Mouse (Mus musculus): ENCODE measurements at regions not wholly inside any gene's neighbourhood (a gene's known extent, or its start where the extent isn't known, plus 50 kb on each side); places are given as distances from the start of the nearest gene placed in this dataset.

DNA sequence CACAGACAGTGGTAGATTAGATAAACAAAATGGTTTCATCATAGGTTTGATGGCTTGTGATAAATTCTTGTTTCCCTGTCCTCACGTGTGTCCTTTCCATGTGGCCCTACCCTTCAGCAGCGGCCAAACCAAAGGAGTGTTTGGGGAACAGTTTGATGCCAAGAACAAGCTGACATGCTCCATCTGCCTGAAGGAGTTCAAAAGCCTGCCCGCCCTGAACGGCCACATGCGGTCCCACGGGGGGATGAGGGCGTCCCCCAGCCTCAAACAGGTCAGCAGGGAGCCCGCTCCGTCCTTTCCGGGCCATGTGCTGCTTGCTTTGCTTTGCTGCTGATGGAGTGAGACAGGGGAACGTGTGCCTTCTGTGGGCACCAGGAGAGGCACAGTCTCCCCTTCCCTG lies 51.0 kb upstream of the Mrps10 start:
- DNase-seq (ENCODE audit: low spot score in 2 of 2) = no peak
- intact Hi-C loops (cut with DNase I) = no loop called here

- no peak for DNase-seq (ENCODE audit: low spot score in 2 of 2)
These were observed 55.5 kb upstream of the Mrps10 start for GRCm38 (mm10) chr17:47313162-47313561.

GRCm38 (mm10) chr17:47311272-47311671 lies 57.4 kb upstream of the Mrps10 start:
- no peak for DNase-seq (ENCODE audit: low spot score in 2 of 2)
- intact Hi-C loops (cut with DNase I) = no loop called here

More at GRCm38 (mm10) chr17:47313162-47313561, 55.5 kb upstream of the Mrps10 start:
- intact Hi-C loops (cut with DNase I) = no loop called here

DNA sequence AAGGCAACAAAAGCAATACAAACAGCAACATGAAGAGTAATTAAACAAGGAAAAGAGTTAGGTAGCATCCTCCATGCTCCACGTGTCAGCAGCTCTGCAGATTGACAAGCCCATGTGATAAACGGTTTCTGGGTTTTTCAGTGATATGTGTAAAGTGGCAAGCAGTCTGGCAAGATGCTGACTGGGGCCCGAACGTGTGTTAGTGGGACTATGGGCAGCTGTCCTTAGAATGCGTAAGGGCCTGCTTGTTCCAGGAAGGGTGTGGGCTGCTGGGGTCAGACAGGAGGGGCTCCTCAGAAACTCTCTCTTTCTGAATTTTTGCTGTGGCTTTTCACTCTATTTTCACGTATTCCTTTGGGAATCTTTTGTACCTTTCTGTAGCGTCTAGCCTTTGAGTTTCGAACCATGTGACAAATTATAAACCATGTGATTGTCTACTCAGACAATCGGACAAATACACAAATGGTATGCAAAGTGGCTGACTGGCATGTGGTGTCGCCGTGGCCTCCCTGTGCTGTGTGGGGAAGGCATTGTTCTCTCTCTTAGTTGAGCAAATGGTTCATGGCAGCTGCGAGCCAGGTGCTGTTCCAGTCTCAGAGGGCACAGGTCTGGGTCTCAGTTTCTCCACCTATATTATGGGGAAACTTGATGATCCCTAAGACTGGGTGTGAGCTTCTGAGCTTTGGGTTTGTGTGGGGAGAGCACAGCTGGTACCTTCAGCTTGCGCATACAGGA lies 62.5 kb upstream of the Mrps10 start:
- intact Hi-C loops (cut with DNase I) = no loop called here
- no peak for DNase-seq (ENCODE audit: low spot score in 2 of 2)

DNA sequence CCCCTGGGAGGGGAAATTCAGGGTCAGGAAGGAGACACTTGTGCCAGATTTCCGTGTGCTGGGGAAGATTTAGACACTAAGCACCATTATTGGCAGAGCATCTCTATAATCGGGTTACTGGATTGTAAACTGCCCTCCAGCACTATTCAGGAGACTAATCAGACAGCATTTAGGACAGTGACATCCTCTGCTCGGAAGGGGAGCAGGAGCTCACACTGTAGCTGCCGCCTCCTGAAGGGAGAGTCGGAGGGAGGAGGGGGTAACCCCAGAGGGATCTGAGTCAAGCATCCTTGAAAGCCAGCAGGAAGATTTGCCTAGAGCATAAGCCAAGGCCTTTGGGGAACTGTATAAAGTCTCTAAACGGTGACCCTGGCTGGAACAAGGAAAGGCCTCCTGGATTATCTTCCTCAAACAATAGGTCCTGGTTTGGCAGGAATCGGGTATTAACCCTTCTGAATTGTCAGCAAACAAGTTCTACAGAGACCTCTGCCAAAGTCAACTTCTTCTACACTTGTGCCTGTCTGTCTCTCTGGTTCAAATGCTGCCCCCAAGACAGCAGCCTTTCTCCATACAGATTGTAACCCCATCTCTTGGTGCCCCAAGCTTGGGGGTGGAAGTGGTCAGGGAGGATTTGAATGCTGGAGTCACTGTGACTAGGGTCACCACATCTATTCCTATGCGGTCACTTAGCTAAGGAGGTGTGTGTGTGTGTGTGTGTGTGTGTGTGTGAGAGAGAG lies 64.1 kb upstream of the Mrps10 start:
- no peak for DNase-seq (ENCODE audit: low spot score in 2 of 2)
- intact Hi-C loops (cut with DNase I) = no loop called here

GRCm38 (mm10) chr17:47303600-47303999 lies 65.1 kb upstream of the Mrps10 start:
- intact Hi-C loops (cut with DNase I) = no loop called here
- DNase-seq (ENCODE audit: low spot score in 2 of 2) = no peak

DNA sequence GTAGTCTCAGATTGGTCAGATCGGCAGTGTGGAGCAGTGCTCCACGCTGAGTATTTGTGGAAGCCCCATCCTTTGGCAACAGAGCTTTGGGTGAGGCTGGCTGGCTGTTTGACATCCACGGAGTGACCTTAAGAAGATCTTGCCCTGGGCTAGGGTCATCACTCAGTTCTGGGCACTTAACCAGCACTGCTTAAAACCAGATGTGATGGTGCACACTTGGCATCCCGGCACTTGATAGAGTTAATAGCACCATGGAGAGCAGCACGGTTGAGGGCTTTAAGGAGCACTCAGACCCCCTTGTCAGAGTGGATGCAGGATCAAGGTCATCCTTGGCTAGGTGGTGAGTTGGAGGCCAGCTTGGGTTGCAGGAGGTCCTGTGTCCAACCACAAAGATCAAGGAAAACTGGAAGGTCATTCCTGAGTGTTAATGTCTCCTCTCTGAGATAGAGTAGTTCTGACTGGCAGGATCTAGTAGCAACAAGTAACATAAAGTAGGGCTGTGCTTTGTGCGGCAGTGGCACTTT lies 70.2 kb upstream of the Mrps10 start:
- intact Hi-C loops (cut with DNase I) = no loop called here

GRCm38 (mm10) chr17:47297965-47298364 lies 70.7 kb upstream of the Mrps10 start:
- intact Hi-C loops (cut with DNase I) = no loop called here
- peak; percentile 74 to 85 for DNase-seq (ENCODE audit: low spot score in 2 of 2)

More for the DNA sequence above, 70.2 kb upstream of the Mrps10 start:
- DNase-seq (ENCODE audit: low spot score in 2 of 2) = no peak

DNA sequence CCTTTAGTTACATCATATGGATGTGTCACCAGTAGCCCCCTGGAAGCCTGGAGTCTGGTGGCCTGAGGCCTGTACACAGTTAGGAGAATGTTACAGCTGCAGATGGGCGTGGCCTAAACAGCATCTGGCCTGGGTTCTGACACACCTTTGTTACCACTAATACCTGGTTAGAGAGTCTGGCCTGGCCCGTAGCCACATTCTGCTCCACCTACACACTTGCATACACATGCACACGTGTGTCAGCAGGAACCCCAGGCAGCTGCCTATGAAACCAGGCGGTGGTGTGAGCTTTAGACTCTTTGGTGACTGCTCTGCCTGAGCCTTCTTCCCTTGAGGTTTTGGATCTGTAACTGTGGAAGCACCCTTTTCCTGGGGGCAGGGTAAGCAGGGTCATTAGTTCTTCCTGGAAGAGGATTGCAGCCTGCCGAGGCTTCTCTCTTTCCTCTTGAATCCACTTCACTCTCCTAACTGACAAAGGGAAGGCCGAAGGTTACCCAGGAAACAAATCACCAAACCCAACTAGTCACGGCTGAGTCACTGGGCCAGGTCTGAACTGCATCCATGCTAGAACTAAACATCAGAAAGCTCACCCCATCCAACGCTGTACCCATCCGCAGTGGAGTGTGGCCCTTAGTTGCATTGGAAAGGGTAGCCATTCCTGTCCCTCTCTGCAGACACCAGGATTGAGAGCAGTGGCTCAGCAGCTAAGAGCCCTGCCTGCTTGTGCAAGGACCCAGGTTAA lies 71.8 kb upstream of the Mrps10 start:
- DNase-seq (ENCODE audit: low spot score in 2 of 2) = no peak
- intact Hi-C loops (cut with DNase I) = no loop called here

DNA sequence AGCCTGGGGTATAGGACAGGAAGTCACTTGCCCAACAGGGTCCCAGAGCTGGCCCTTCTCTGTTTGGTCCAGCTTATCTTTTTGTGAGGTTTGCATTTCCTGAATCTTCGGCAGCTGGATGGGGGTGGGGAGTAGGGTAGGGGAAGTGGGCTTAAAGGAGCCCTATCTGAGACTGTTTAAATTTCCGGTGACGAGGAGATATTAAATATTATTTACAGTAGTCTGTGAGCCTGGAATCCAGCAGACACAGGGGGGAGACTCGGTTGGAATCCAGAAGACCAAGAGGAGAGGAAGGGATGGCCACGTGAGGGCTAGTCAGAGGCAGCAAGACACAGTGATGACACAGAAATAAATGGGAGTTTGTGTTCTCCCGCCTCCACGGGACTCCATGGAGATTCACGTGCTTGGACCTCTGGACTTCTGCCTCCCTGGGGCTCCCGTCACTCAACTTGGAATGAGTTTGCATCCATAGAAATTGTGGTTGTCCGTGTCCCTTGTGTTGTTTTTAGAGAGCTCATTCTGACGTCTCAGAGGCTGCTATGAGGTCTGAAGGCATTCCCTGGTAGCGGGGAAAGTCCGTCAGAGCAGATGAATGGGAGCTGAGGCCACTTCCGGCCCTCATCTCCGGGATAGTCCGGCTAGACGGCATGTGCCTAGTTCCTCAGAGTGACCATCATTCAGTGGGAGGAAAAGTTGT lies 73.2 kb upstream of the Mrps10 start:
- intact Hi-C loops (cut with DNase I) = no loop called here
- DNase-seq (ENCODE audit: low spot score in 2 of 2) = no peak

GRCm38 (mm10) chr17:47294091-47294534 lies 74.6 kb upstream of the Mrps10 start:
- intact Hi-C loops (cut with DNase I) = no loop called here

DNA sequence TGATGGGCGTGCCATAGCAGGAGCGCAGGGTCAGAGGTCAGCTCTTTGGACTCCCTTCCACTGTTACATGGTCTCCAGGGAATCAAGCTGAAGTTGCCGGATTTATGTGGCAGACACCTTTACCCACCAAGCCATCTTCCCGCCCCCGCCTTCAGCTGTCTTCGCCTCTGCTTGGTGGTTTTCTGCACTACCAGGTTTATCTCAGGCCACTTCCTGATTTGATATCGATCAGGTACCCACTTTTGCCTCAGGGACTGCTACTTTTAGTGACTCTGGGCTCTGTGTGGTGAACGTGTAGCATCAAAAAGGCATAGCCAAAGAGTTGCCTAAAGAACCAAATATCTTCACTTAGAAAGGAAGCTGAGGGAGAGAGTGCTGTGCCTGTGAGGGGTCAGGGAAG lies 75.5 kb upstream of the Mrps10 start:
- no peak for DNase-seq (ENCODE audit: low spot score in 2 of 2)
- intact Hi-C loops (cut with DNase I) = no loop called here

More at GRCm38 (mm10) chr17:47294091-47294534, 74.6 kb upstream of the Mrps10 start:
- no peak for DNase-seq (ENCODE audit: low spot score in 2 of 2)

DNA sequence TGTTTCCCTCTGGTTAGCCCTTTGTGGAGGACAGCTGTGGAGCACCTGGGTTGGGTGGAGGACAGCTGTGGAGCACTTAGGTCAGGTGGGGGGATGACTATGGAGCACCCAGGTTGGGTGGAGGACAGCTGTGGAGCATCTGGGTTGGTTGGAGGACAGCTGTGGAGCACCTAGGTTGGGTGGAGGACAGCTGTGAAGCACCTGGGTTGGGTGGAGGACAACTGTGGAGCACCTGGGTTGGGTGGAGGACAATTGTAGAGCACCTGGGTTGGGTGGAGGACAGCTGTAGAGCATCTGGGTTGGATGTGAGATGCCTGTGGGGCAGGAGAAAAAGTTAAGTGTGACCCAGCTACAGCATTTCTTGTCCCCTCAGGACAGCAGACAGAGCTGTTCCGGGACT lies 77.1 kb upstream of the Mrps10 start:
- intact Hi-C loops (cut with DNase I) = no loop called here
- no peak for DNase-seq (ENCODE audit: low spot score in 2 of 2)

GRCm38 (mm10) chr17:47285616-47286015 lies 83.1 kb upstream of the Mrps10 start:
- no peak for DNase-seq (ENCODE audit: low spot score in 2 of 2)
- intact Hi-C loops (cut with DNase I) = no loop called here

DNA sequence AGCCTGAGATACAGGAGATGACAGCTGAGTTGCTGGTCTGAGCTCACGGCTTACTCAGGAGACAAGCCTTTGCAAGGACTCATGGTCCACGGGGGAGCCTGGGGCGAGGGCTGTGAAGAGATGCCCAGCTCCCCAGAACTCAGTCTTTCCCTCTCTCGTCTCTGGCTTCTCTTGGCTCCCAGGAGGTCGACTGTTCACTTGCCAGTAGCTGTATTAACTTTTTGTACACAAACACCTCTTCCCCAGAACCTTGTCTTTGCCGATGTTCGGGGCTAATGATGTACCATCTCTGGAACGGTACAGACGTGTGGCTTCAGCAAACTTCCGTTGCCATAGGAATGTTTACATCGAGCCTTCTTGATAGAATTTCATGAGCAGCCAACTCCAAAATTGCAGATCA lies 84.5 kb upstream of the Mrps10 start:
- DNase-seq (ENCODE audit: low spot score in 2 of 2) = no peak
- intact Hi-C loops (cut with DNase I) = no loop called here

DNA sequence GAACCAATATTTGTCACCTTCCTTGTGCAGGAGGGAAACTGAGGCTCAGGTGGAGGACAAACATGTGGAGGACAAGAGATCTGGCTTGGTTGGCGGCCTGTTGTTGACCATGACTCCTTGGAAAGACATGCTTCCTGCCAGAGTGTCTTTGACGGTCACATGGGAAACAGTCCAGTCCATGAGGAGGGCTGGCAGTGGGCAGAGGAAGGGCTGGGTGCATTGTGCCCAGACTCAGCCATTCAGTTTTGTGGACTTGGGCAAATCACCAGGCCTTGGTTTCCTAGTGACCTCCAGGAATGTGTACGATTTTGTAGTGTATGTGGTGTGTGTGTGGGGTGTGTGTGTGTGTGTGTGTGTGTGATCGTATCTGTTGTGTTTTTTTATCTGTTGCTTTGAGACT lies 85.5 kb upstream of the Mrps10 start:
- DNase-seq (ENCODE audit: low spot score in 2 of 2) = no peak
- intact Hi-C loops (cut with DNase I) = no loop called here

GRCm38 (mm10) chr17:47282476-47282875 lies 86.2 kb upstream of the Mrps10 start:
- no peak for DNase-seq (ENCODE audit: low spot score in 2 of 2)
- intact Hi-C loops (cut with DNase I) = no loop called here

GRCm38 (mm10) chr17:47277890-47278289 lies 90.8 kb upstream of the Mrps10 start:
- no peak for DNase-seq (ENCODE audit: low spot score in 2 of 2)
- intact Hi-C loops (cut with DNase I) = no loop called here

- intact Hi-C loops (cut with DNase I) = no loop called here
- peak; percentile 20 to 54 for DNase-seq (ENCODE audit: low spot score in 2 of 2)
These were observed 92.0 kb upstream of the Mrps10 start for GRCm38 (mm10) chr17:47276639-47277038.

Data from left cerebral cortex, postnatal 14 days (tissue).